Mouse (Mus musculus) spleen, postnatal 10 days (tissue): ENCODE measurements around the gene Dzip1l.

ENCODE experiments used
- DNase-seq, 2 experiments: peaks; one replicate each; pipeline ENCODE4 v3.0.0; 2021 to 2022; ENCODE audit warnings: low spot score in 2 of 2

The Dzip1l gene

DNA sequence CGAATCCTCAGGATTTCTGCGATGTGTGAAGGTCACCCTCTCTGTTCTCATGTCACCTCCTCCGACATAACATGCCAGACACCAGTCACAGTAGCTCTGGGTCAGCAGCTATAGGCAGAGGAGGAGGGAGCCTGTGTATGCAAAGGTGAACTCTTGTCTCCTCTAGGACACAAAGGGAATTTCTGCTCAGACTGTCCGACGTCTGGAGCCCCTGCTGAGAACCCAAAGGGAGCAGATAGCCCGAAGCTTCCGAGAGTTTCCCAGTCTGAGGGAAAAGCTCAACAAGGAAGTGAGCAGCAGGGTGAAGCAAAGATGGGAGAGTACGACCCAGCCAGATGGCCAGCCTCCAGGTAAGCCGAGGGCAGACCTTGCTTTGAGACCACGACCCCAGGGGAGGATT is 31.5 kb downstream of the Dzip1l start:
- no peak for DNase-seq

DNA sequence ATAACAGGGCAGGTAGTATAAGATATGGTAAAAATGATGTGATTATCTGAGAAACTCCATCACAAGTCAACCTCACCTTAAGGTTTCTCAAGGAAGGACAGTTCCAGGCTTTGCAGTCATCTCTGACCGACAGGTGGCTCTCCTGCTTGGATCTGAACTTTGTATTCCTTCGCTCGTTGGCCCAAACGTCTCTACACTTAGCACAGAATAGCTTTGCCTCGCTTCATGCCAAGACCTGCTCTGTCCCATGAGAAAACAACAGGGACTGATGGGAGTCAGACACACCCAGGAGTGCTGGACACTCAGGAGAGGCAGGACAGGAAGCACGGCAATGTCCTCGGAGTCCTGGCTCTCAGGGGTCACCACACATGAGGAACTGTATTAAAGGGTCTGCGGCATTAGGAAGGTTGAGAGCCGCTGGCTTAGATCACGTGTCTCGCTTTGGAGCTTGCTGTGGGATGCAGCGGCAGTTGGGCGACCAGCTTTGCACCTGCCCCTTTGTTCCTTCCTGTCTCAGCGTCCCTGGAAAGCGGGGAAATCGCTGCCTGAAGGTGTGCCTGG is 32.4 kb downstream of the Dzip1l start:
- DNase-seq, result no peak

DNA sequence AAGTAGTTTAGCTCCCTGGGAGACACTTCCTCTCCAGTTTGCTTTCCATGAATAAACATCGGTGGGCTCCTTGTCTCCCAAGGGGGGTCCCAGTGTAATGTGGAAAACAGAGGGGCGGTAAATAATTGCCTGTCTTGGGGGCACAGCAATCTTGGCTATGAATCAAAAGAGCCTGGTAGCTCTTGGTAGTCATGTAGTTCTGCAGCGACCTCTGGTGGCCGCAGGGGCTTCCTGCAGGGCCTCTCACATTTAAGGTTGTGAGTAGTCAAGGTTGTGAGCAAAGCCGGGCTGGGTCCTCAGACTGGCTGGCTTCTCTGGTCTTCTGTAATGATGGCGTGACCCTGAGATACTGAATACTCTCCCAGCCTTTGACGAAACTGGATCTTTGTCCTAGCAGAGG is 33.1 kb downstream of the Dzip1l start:
- DNase-seq, result peak; percentile 14 to 59

DNA sequence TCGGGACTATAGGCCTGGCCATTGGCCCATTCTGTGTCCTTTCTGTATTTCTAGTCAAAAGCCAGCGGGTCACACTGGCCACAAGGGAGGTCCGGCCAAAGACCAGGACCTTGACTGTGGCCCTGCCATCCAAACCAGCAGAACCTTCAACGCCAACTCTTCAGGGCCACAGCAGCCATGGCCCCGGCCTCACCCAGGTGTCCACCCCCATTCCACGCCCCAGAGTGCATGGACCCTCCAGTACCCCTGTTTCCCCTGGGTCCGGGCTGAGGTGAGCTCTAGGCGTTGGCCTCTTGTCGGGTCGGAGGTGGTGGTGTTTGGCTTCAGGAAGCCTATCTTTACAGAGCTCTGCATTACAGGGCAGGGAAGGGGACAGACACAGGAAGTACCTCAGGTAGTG is 33.6 kb downstream of the Dzip1l start:
- no peak for DNase-seq

DNA sequence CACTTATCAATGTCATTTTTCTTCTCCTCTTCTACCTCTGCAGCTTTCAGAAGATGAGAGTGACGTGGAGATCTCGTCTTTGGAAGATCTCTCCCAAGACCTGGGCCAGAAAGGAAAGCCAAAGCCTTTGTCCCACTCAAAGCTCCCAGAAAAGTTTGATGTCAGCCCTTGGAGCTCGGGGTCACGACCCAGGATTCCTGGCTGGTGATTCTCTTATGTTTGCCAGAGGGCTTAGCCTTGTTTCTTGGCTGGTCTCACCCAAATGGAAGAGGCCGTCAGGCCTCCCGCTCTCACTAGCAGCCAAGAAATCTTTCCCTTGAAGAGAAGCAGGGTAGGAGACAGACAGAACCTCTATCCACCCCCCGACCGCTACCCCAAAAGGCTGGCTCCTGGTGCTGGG is 38.3 kb downstream of the Dzip1l start:
- no peak for DNase-seq

DNA sequence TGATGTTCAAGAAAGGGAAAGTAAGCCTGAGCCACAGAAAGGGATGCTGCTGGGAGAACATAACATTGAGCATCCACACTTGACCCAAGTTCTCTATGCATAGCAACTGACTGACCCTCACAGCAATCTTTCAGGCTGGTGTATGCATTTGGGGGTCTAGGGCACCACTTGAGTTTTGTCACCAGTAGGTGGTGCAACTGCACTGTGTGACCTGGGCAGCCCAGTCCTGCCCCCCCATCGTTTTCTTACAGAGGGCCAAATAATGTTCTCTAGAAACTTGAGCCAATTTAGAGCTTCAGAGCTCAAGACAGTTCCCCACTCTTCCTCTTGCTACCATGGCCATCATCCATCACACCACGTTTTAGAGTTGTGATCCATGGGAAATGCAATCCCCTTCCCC is 42.3 kb downstream of the Dzip1l start:
- no peak for DNase-seq

DNA sequence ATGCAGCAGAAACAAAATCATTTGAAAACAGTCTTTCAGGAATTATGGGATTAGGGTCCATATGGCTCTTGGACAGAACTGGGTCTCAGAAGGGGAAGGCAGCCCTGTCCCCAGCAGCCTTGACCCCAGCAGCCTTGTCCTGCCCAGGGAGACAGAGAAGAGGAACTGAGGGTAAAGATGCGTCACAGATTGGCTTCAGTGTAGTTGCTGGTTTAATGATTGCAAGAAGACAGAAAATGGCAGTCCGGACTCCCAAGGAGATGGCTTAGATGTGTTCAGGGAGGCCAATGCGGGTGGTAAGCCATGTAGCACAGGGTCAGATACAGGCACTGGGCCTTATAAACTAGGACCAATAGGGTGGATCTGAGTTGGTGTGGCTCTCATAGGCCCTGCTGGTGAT is 46.4 kb downstream of the Dzip1l start:
- no peak for DNase-seq

DNA sequence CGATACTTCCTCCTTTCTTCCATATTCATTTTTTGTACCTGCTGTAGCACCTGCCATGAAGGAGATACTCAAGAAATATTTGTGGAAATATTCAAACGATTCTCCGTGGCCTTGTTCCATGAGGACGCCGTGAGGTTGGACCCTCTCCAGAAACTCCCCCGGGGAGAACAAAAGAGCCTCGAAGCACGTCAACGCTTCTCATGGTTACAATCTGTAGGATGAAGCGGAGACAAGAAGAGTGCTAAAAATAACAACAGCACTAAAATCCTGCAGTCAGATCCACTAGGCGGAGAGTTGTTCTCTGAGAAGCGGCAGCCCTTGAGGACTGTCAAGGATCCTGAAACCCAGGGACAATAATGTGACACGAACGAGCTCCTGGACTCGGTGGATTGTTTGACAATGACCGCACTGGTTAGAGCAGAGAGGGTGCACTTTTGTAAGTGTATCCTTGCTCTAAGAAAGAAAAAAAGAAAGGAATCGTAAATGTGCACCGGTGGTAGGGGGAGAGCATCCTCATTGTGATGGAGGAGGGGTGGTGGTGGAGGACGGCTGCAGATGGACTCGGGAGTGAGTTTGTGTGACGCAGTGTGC is 52.8 kb downstream of the Dzip1l start:
- DNase-seq, result no peak

DNA sequence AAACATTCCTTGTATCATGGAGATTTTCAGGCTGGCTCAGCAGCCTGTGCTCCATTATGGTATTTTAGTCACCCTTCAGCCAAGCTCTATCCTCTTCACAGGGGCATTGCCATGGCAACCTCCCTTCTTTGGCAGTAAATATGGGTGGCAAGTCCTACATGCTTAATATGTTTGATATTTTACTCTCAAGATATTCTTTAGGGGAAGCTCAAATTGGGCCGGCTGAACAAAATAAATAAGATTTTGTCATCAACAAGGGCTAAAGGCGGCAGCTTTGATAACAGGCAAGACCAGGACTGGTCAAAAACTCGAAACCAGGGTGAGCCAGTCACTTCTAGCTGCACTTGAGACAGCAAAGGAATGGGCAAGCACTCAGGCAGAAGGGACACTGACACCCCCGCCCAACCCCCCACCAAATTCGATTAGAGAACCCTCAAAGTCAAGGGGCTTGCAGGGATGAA is 55.8 kb downstream of the Dzip1l start:
- DNase-seq, result no peak

DNA sequence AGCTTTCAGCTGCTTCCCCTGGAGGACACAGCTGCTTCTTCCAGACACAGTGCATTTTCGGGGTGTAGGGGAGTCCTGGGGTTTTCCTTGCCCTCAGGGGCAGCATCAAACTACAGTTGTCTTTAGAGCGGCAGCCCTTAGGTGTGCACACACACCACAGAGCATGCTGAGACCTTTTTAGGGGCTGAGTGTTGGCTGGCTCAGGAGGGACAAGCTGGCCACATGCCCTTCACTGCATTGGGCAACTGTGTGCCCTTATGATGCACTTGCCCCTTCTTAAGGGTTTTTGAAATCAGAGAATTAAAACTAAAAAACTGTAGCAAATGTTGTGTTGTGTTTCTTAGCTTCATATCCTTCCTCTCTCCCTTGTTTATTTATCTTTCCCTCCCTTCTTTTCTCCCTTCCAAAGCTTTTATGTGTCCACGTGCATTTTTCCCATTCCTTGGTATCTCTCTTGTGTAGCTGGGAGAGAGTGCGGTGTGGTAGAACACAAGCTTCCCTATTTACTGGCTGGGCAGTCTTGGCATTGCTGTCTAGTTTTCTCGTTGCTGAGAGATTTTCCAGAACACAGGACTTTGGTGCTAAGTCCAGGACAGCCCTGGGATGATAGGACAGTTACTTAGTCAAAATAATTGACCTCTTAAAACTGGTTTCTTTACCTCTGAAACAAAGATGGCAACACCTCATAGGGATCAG is 56.4 kb downstream of the Dzip1l start:
- no peak for DNase-seq

DNA sequence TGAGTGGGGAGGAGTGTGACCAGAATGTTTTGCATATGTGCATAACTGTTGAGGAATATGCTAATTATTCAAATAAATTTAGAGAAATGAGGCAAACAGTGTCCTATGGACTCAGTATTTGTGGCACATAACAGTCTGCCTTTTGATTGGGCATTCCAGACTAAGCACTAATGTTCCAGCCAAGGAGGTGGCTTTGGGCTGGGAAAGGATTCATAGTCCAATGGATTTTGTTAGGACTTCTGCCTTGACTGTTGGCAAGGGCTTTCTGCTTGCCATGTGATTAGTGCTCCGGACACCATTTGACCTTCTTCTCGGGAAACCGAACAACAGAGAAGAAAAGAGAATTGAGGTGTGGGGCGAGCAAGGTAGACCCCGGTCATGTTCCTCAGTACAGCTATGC is 60.5 kb downstream of the Dzip1l start:
- DNase-seq, result no peak

DNA sequence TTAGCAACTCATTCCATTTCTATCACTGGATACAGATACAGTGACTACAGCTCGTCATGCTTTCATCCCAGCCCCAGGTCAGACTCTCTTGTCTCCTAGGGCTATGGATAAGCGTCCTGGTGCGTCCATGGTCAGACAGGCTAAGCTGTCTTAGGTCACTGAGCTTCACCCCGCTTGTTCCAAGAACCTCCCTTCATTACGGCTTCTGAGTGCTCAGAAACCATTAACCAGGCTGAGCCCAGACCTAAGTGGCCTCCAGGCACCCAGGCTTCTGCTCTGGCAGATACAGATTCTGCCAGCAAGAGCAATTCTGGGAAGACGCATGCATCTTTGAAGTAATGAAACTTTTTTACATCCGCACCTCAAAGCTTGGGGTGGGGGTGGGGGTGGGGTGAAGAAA is 61.1 kb downstream of the Dzip1l start:
- DNase-seq, result no peak

DNA sequence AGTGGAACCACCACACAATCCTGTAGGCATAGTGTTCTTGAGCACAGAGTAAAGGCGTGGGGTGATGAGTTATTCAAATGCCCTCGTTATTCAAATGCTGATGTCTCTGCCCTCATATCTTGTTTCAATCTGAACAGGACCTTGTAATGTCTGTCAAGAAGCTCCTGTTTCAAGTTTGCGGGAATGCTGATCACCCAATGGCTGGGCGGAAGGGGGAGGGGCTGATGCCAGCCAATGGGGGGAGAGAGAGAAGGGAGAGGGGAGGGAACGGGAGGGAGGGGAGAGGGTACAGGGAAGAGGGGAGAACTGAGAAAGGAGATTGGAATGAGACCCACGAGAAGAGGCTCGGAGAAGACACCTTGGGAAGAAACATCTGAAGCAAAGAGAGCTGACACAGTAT is 65.7 kb downstream of the Dzip1l start:
- no peak for DNase-seq

DNA sequence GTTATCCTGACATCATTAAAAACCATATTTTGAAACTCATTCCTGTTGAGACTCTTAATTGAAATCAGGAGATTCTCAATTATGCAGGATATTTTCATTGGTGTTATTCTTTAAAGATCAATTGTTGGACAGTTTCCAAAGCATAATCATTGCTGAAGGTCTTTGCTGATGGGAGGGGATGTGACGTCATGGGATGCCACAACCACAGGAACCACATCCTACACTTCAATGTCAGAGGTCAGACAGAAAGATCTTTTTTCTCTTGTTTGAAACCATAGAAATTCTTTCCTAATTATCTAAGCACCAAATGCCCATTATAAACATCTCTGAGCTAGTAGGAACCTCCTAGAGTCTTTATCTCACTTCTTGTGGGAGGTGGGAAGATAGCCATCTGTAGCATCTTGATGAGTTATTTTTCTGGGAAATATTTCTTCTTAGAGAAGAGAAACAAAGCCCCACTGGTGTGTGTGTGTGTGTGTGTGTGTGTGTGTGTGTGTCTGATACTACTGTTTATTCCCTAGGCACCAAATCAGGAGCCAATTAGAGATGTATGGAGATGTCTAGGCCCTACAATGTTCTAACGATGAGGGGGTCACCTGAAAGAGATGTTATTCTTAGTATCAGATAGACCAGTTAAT is 70.6 kb downstream of the Dzip1l start:
- no peak for DNase-seq

DNA sequence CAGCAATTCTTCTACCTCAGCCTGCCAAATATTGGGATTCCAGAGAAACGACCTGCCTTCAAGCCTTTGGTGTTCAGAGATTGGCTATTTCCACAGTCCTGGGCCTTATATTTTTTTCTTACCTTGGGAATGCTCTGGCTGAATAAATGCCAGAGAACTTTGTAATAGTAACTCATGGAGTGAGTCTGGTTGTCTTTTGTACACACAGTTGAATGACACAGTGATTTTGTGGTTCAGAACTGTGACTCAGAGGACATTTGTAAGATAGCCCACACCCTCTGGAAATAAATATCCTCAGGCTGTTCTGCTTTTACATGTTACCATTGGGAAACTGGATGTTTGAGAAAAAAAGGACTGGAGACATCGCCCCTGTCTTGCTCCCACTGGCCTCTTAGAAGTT is 71.9 kb downstream of the Dzip1l start:
- DNase-seq, result no peak

DNA sequence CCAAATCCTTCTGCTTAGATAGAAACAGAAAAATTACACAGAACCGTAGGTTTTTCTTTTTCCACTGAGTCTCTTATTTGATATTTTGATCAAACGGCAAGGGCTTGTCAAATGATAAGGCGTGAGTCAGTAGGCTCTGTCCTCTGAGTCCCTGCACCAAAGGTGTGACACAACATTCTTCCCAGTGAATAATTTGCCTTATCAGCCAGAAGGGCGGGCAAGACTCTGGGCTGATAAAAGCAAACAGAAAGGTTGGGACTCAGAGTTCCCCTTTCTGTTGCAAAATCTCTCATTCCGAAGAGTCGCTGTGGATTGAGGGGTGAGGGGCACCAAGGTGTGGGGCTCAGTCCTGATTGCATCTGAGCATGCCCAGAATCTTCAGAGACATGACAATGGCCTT is 72.9 kb downstream of the Dzip1l start:
- DNase-seq, result no peak

DNA sequence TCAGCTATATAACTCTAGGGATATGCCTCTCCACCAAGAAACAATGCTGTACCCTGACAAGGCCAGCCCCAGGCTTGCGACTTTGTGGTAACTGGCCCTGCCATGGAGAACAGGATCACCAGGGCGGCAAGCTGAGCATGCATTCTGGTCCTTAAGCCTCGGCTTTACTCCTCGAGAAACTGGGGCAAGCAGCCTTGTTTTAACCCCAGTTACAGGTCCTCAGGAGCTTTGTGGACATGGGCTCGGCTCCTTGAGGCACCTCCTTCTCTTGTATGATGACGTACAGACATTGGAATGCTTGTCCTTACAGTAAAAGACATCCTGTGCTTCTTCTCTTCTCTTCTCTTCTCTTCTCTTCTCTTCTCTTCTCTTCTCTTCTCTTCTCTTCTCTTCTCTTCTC is 74.4 kb downstream of the Dzip1l start:
- DNase-seq, result no peak

DNA sequence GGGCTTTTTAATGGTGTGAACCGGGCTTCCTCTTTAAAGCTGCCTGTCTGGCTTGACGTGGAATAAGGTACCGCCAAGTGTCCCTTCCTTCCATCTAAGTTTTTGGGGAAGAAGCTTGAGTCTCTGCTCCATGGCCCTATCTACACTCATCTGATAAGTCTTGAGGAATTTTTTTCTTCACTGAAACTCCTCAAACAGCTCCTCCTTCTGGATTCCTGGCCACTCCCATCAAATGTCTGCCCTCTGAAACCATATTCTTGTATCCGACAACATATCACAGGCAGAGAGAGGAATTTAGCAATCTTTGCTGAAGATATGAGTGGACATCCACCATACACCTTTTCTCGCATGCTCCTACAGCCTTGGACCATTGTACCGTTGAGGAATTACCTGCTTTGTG is 77.0 kb downstream of the Dzip1l start:
- no peak for DNase-seq

DNA sequence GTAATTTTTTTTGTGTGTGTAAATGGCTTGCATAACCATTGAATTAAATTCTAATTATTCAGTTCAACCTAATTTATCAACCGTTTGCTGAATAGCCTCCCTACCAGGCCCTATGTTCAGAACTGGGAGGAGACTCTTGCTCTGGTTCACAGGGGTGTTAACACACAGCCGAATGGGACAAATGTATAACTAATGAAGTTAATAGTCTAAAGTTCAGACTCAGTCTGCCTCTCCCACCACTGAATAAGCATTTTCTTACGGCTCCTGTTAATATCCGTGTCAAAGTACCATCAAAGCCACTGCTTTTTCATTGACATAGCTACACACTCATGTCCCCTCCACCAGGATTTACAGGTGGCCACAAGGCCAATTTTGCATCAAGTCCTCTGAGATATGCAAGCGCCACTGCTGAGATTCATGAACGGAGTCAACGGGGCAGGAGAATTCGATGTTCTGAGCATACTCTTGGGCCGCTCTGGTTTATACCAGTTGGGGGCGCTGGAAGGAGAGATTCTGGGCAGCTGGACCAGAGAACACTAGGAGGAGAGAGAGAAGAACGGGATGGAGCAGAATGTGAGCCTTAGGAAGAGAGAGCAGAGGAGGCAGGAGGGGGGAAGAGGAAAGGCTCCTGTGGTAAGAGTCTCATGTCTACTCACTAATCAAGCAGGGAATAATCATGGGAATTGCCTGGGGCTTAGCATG is 78.3 kb downstream of the Dzip1l start:
- no peak for DNase-seq

DNA sequence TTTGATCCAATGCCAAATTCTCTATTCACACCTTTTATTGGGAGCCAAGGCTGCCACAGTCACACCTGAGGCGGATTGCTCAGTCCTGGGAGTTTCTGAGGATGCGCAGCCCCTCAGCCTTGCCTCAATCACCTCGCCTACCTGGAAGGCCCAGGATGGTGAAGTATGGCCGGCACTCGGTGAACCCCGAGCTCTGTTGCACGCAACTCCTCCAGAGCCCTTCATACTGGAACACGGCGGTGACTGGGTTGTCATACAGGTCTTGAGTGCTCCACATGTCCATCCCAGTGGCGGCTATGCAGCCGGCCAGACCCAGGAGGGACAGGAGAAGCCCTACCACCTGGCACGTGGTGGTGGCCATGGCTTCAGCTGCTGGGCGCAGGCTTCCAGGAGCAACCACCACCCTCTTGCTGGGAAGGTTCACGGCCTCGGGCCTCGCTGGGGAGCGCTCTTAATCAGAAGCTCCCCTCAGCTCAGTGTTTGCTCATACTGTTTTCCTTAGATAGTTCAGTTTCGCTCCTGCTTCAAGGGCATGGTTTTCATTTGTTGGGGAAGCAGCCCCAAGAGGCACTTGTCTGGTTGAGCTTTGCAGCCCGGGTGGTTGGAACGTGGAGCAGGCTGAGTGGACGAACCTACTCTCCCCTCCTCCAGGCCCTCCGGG is 80.4 kb downstream of the Dzip1l start:
- no peak for DNase-seq

DNA sequence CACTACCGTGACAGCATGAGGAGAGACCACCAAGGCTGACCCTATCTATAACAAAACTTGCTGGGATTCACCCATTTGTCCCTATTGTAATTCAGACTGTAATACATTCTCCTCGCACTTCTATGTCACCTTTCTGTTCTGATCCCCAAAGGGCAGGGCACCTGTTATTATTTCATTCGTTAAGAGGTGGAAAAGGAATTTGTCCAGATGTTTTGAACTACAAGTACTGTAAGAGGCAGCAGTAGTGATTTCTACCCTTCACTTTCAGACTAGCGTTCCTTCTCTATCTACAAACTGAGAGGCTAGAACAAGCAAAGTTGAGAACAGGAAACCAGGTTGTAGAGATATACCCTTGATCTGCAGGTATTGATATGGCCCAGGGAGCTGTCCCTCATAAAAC is 81.0 kb downstream of the Dzip1l start:
- no peak for DNase-seq

DNA sequence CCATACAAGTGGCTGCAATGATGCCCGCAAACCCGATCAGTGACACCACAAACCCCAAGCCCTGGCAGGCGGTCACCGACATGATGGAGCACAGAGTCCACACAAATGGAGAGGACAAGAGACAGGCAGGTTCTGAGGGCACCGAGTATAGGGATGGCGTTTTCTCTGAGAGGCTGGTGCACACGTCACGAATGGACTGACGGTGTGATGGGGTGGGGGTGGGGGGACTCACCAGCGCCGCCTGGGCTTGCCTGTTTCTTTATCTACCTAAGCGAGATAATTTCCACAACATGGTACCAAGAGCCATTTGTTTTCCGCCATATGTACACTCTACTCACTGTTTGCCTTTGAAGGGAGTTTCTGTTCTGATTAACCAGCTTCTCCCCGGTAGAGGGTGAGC is 87.8 kb downstream of the Dzip1l start, which contains the start of gene Cldn18:
Cldn18 (minus strand) TSS at position 134 of the 400 bp plus-strand sequence.
- no peak for DNase-seq
